Mouse (Mus musculus): ENCODE measurements around the gene Snap47. TPM values are rescaled to one million over a fixed set of nuclear protein-coding genes. Genes with fewer than 3 reads are reported as not detected.

Snap47 gene
- 137 and 140 TPM in 2 replicates for polyA plus RNA-seq (2015; fragmentation: Nextera tagmentation; extraction: Ambion mirVana)

DNA sequence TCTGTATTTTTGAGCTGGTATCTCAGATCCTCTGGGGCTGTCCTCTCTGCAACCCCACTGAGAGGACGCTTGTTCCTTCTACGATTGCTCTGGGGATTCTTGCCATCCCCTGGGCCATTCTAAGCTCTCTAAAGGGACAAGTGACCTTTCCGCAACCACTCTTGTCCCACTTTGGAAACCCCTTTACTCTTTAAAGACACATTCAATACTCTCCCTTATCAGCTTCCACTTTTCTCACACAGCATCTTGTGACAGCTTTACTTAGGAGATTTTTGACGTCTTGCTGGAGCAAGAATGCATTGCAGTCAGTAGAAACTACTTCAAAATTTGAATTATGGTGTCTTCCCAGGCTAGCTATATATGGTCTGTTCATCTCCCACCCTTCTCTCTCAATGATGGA lies at the start of gene Snap47:
Gene Snap47, minus strand, starts transcription at position 101 of the 400 bp plus-strand sequence.
- Histone ChIP-seq H3K36me3 (peaks cover 40% of the 10 kb centered on the region), H3K4me3 (peak within 1 kb of the TSS; percentile 87), H3K4me2 (peak within 1 kb of the TSS; percentile 91), H3K4me1 (peaks cover 29% of the 10 kb centered on the region), H3K27me3 (no peaks in the 10 kb centered on the region), H3K9ac (peak within 1 kb of the TSS; percentile 85), H3K27ac (peak within 1 kb of the TSS; percentile 79), H3K9me3 (no peaks in the 10 kb centered on the region)
- WGBS = 73% methylated on average over 4 of the region's 4 CpGs
- ATAC-seq (ENCODE audit: insufficient number of reproducible peaks, insufficient read depth, low FRiP score, low TSS enrichment, low read depth) = no peak

- Histone ChIP-seq H3K27me3 (no peaks in the 10 kb centered on the region), H3K27ac (no peak overlapping the region), H3K4me3 (no peak overlapping the region), H3K9ac (no peak overlapping the region), H3K4me1 (no peaks in the 10 kb centered on the region), H3K4me2 (no peak overlapping the region), H3K36me3 (peaks cover 99% of the 10 kb centered on the region), H3K9me3 (no peaks in the 10 kb centered on the region)
- no peak for ATAC-seq (ENCODE audit: insufficient number of reproducible peaks, insufficient read depth, low FRiP score, low TSS enrichment, low read depth)
- 89% methylated on average over 7 of the region's 7 CpGs for WGBS
These were observed 46.8 kb upstream of the Snap47 start for GRCm38 (mm10) chr11:59497747-59498146.

GRCm38 (mm10) chr11:59496672-59497310 lies 45.8 kb upstream of the Snap47 start:
- Histone ChIP-seq H3K27ac (no peak overlapping the region), H3K4me1 (no peaks in the 10 kb centered on the region), H3K4me2 (no peak overlapping the region), H3K9me3 (no peaks in the 10 kb centered on the region), H3K4me3 (no peak overlapping the region), H3K9ac (no peak overlapping the region), H3K27me3 (no peaks in the 10 kb centered on the region), H3K36me3 (peaks cover 99% of the 10 kb centered on the region)
- ATAC-seq (ENCODE audit: insufficient number of reproducible peaks, insufficient read depth, low FRiP score, low TSS enrichment, low read depth) = no peak
- WGBS = 82% methylated on average over 6 of the region's 6 CpGs

GRCm38 (mm10) chr11:59486222-59486621 lies 35.2 kb upstream of the Snap47 start:
- Histone ChIP-seq H3K4me3 (no peak overlapping the region), H3K4me1 (no peaks in the 10 kb centered on the region), H3K4me2 (no peak overlapping the region), H3K9ac (no peak overlapping the region), H3K27ac (no peak overlapping the region), H3K36me3 (peaks cover 64% of the 10 kb centered on the region), H3K27me3 (no peaks in the 10 kb centered on the region), H3K9me3 (no peaks in the 10 kb centered on the region)
- no peak for ATAC-seq (ENCODE audit: insufficient number of reproducible peaks, insufficient read depth, low FRiP score, low TSS enrichment, low read depth)
- 82% methylated on average over 8 of the region's 8 CpGs for WGBS

GRCm38 (mm10) chr11:59485641-59486040 lies 34.7 kb upstream of the Snap47 start:
- H3K27ac ChIP-seq = no peak overlapping the region
- ATAC-seq (ENCODE audit: insufficient number of reproducible peaks, insufficient read depth, low FRiP score, low TSS enrichment, low read depth) = no peak
- H3K4me3 ChIP-seq = no peak overlapping the region
- H3K9me3 ChIP-seq = no peaks in the 10 kb centered on the region
- WGBS = 61% methylated on average over 2 of the region's 2 CpGs
- no peaks in the 10 kb centered on the region for H3K4me1 ChIP-seq
- H3K27me3 ChIP-seq = no peaks in the 10 kb centered on the region
- H3K9ac ChIP-seq = no peak overlapping the region
- H3K4me2 ChIP-seq = no peak overlapping the region
- H3K36me3 ChIP-seq = peaks cover 58% of the 10 kb centered on the region

GRCm38 (mm10) chr11:59483212-59483611 lies 32.2 kb upstream of the Snap47 start:
- WGBS = 4% methylated on average over 2 of the region's 2 CpGs
- no peaks in the 10 kb centered on the region for H3K9me3 ChIP-seq
- no peak overlapping the region for H3K4me3 ChIP-seq
- no peaks in the 10 kb centered on the region for H3K27me3 ChIP-seq
- H3K36me3 ChIP-seq = peaks cover 35% of the 10 kb centered on the region
- H3K9ac ChIP-seq = no peak overlapping the region
- H3K4me1 ChIP-seq = no peaks in the 10 kb centered on the region
- no peak for ATAC-seq (ENCODE audit: insufficient number of reproducible peaks, insufficient read depth, low FRiP score, low TSS enrichment, low read depth)
- no peak overlapping the region for H3K27ac ChIP-seq
- no peak overlapping the region for H3K4me2 ChIP-seq

- 57% methylated on average over 6 of the region's 6 CpGs for WGBS
- no peaks in the 10 kb centered on the region for H3K27me3 ChIP-seq
- no peaks in the 10 kb centered on the region for H3K9me3 ChIP-seq
- no peaks in the 10 kb centered on the region for H3K4me1 ChIP-seq
- no peak overlapping the region for H3K27ac ChIP-seq
- no peak for ATAC-seq (ENCODE audit: insufficient number of reproducible peaks, insufficient read depth, low FRiP score, low TSS enrichment, low read depth)
- no peak overlapping the region for H3K4me3 ChIP-seq
- H3K36me3 ChIP-seq = no peaks in the 10 kb centered on the region
- H3K4me2 ChIP-seq = no peak overlapping the region
- no peak overlapping the region for H3K9ac ChIP-seq
These were observed 26.3 kb upstream of the Snap47 start for GRCm38 (mm10) chr11:59477240-59477639.

DNA sequence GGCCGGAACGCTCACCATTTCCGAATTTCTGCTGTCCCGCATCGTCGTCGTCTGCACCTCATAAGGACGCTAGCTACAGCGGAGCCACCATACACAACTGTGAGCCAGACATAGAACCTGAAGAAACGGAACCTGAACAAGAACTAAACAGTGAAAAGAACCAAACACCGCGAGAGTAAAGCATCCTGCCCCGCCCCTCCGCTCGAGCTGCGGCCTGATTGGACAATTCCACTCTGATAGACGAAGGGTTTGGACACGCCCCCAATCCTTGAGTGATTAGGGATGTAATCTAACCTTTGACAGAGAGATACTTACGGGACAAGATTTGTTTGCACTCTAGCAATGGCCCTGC lies 21.3 kb upstream of the Snap47 start, which contains the start of gene Zfp867:
Gene Zfp867, minus strand, starts transcription at position 149 of the 352 bp plus-strand sequence.
- Histone ChIP-seq H3K27ac (peak within 1 kb of the TSS; percentile 75), H3K4me3 (peak within 1 kb of the TSS; percentile 82), H3K36me3 (peaks cover 3% of the 10 kb centered on the region; the same call in 1 of the 2 replicates), H3K4me1 (peaks cover 8% of the 10 kb centered on the region), H3K9me3 (no peaks in the 10 kb centered on the region), H3K4me2 (peak within 1 kb of the TSS; percentile 82), H3K9ac (peak within 1 kb of the TSS; percentile 97), H3K27me3 (no peaks in the 10 kb centered on the region)
- ATAC-seq (ENCODE audit: insufficient number of reproducible peaks, insufficient read depth, low FRiP score, low TSS enrichment, low read depth) = peak; percentile 82
- WGBS = under 1% methylated on average over 19 of the region's 19 CpGs

GRCm38 (mm10) chr11:59471413-59472325 lies 20.7 kb upstream of the Snap47 start:
- Histone ChIP-seq H3K9ac (peak overlapping the region; percentile 97), H3K4me2 (peak overlapping the region; percentile 82), H3K9me3 (no peaks in the 10 kb centered on the region), H3K4me3 (peak overlapping the region; percentile 82), H3K27ac (peak overlapping the region; percentile 75), H3K36me3 (peaks cover 6% of the 10 kb centered on the region; the same call in 1 of the 2 replicates), H3K4me1 (peaks cover 8% of the 10 kb centered on the region), H3K27me3 (no peaks in the 10 kb centered on the region)
- WGBS = 6% methylated on average over 37 of the region's 37 CpGs
- peak; percentile 62; the same call in 1 of the 2 replicates for ATAC-seq (ENCODE audit: insufficient number of reproducible peaks, insufficient read depth, low FRiP score, low TSS enrichment, low read depth)

DNA sequence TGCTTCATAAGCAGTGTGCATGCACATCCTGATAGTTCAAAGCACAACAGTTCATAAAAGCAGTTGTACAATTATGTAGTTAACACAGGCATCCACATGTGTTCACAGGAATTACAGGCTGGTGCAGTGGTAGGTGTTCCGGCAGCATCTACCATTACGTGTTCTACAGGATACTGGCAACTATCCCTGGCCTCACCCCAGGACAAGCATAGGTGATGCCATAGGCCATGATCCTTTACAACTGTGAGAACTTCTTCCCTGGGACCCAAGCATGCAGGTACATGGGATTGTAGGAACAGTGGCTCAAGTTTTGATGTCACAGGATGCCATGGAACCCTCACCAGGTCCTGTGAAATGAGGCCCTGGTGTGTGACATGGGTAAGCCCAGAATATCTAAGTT lies 9.5 kb upstream of the Snap47 start:
- ATAC-seq (ENCODE audit: insufficient number of reproducible peaks, insufficient read depth, low FRiP score, low TSS enrichment, low read depth) = no peak
- Histone ChIP-seq H3K27ac (no peak overlapping the region), H3K4me3 (no peak overlapping the region), H3K4me1 (peaks cover 11% of the 10 kb centered on the region), H3K4me2 (no peak overlapping the region), H3K36me3 (peaks cover 76% of the 10 kb centered on the region), H3K9ac (no peak overlapping the region), H3K9me3 (peaks cover 17% of the 10 kb centered on the region), H3K27me3 (no peaks in the 10 kb centered on the region)
- WGBS = 94% methylated on average over 2 of the region's 2 CpGs

DNA sequence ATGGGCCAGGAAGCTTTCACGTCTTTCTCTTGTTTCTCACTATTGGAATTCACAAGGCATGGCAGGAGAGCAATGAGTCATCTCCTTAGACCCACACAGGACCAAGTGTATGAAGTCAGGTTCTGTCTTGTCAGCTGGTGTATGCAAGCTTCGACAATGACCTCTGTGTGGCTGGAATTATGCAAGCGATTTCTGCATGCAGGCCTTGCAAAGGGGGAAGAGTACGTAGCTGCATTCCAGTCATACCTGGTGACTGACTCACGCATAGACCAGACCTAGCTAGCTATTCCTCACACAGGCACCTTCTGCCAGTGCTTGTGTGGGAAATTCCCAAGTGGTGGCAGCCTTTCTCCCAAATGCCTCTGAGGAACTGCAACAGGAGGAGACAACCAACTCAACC lies 8.0 kb upstream of the Snap47 start:
- Histone ChIP-seq H3K27me3 (no peaks in the 10 kb centered on the region), H3K4me3 (no peak overlapping the region), H3K4me1 (peaks cover 11% of the 10 kb centered on the region), H3K9me3 (peaks cover 11% of the 10 kb centered on the region), H3K4me2 (no peak overlapping the region), H3K36me3 (peaks cover 78% of the 10 kb centered on the region), H3K27ac (peak overlapping the region; percentile 62), H3K9ac (no peak overlapping the region)
- 33% methylated on average over 5 of the region's 5 CpGs for WGBS
- ATAC-seq (ENCODE audit: insufficient number of reproducible peaks, insufficient read depth, low FRiP score, low TSS enrichment, low read depth) = peak; percentile 74

Measured in embryonic facial prominence, embryonic 13.5 days (tissue).